Mouse (Mus musculus): ENCODE measurements around the gene Isl2. TPM values are rescaled to one million over a fixed set of nuclear protein-coding genes. Genes with fewer than 3 reads are reported as not detected.

Isl2 gene
- polyA plus RNA-seq (2021; fragmentation: Nextera tagmentation), result not detected in 2 replicates
- long read RNA-seq, experiment 1, result 0 reads
- long read RNA-seq, experiment 2, result 0 reads

GRCm38 (mm10) chr9:55538377-55538776, at the start of gene Isl2:
Gene Isl2 (plus strand): TSS chr9:55538672.

GRCm38 (mm10) chr9:55512027-55512543, 26.4 kb upstream of the Isl2 start, which contains the start of gene Etfa:
Gene Etfa (minus strand): TSS chr9:55512243.

Other genes with a start within 250 kb of the Isl2 start
- gene Nrg4, start 211.8 kb upstream of the Isl2 start, polyA plus RNA-seq (2021; fragmentation: Nextera tagmentation), result 0.36 and 0.73 TPM in 2 replicates
- gene Tmem266, start 211.8 kb upstream of the Isl2 start, polyA plus RNA-seq (2021; fragmentation: Nextera tagmentation), result 1.5 TPM in 2 replicates
- gene Etfa, start 26.4 kb upstream of the Isl2 start, polyA plus RNA-seq (2021; fragmentation: Nextera tagmentation), result 76.3 and 102 TPM in 2 replicates